Mouse (Mus musculus) CD4-positive helper T cell, adult 2 months (primary cell): Measurements from ENCODE around the gene Epha5.

Experiments used
- DNase-seq: peaks from one replicate; pipeline ENCODE4 v3.0.0-alpha.2; 2012; ENCODE audit warnings: low read depth, missing footprints, low spot score

Gene Epha5

DNA sequence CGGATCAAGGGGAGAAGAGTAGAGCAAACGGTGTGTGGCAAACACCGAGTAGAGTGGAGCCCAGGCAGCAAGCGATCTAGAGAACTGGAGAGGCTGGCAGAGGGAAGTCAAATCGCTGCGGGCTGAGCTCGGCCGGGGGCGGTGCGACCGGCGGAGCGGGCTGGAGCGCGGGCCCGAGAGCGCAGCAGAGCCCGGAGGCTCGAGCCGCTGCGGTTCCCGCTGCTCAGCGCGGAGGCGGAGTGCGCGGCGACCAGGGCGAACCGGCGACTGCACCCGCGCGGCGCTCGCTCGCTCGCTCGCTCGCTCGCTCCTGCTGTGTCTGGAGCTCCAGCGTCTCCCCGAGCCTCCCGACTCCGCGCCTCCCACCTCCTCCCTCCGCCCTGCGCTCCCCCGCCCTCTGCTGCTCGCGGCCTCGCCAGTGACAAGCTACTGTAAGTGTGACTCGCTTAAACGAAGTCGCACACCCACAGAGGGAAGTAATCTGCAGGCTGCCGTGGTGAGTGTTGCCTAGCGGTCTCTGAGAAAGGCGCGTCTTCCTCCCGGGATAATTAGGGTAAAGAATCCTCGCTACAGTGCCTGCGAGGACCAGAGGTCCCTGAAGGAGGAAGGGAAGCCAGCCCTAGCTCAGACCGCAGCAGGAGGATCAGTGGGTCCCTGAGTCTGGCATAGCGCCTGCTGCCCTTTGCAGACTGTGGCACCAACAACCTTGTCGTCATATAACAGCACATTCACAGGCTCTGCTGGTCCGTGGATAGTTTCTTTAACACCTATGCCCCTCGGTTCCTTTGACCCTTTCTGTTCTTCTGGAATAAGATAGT lies at the start of gene Epha5:
TSS of gene Epha5 (minus strand) at position 321 of the 818 bp plus-strand sequence.
- DNase-seq, result no peak

DNA sequence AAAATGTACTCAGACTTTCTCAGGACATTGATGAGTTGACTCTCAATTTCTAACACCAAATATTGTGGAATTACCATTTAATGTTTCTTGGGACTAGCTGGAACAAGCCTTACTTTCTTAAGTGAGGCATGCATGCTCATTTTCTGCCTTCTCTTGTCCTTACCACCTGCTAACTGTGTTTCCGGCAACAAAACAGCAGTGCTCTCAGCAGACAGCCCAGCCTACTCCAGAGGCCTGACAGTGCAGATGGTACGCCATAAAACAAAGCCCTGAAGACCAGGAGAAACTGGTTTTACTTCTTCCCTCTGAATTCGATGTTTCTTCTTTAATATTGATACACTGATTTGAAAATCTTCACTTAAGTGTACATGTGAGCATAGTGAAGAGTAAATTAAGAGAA lies 39.0 kb upstream of the Epha5 start:
- DNase-seq, result no peak

- no peak for DNase-seq
These were observed 37.5 kb upstream of the Epha5 start for GRCm38 (mm10) chr5:84454641-84455040.

- no peak for DNase-seq
These were observed 36.7 kb upstream of the Epha5 start for GRCm38 (mm10) chr5:84453839-84454238.

- no peak for DNase-seq
These were observed 23.1 kb upstream of the Epha5 start for GRCm38 (mm10) chr5:84440232-84440631.

- no peak for DNase-seq
These were observed 991 bp downstream of the Epha5 start for GRCm38 (mm10) chr5:84415961-84416821.

GRCm38 (mm10) chr5:84414931-84415431 lies 2.2 kb downstream of the Epha5 start:
- DNase-seq, result no peak

DNA sequence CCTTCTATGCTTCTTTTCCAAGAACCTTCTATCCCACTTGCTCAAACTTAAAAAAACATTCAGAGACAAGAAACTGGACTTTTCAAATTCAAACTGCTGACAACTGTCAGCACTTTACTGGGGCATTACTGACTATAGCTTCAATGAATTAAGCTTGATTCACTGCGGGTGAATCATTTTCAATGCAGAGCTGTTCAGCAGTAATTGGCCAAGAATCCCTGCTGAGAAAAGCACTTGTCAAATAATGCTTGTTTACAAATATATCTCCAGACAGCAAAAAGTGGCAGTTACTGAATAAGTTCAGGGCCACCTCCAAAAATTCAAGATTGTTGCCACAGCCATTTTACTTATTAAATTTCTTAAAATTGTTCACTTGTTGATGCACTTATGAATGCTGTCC lies 4.2 kb downstream of the Epha5 start:
- no peak for DNase-seq

- DNase-seq, result no peak
These were observed 8.8 kb downstream of the Epha5 start for GRCm38 (mm10) chr5:84408370-84408769.

GRCm38 (mm10) chr5:84397085-84397484 lies 20.1 kb downstream of the Epha5 start:
- DNase-seq, result no peak

- DNase-seq, result no peak
These were observed 51.8 kb downstream of the Epha5 start for GRCm38 (mm10) chr5:84365334-84365733.

GRCm38 (mm10) chr5:84359430-84359829 lies 57.8 kb downstream of the Epha5 start:
- no peak for DNase-seq

DNA sequence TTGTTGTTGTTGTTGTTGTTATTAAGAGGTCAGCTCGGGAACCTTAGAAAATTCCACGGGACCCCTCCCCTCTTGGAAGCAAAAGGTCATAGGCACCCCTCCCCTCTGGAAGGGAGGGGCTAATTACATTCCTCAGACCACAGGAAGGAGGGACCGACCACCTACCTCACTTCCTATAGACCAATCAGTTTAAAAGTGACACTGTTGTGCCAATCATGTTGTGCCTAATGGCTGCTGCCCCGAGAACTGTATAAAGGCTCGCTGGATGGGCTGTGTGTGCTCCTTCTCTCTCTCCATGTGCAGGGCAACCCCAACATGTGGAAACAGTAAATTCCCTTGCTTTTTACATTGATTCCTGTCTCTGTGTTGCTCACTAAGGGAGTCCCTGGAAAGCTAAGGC lies 64.1 kb downstream of the Epha5 start:
- no peak for DNase-seq

- DNase-seq, result no peak
These were observed 70.3 kb downstream of the Epha5 start for GRCm38 (mm10) chr5:84346728-84347499.

- DNase-seq, result no peak
These were observed 81.2 kb downstream of the Epha5 start for GRCm38 (mm10) chr5:84335834-84336465.

GRCm38 (mm10) chr5:84334481-84334880 lies 82.7 kb downstream of the Epha5 start:
- no peak for DNase-seq

GRCm38 (mm10) chr5:84331631-84332030 lies 85.6 kb downstream of the Epha5 start:
- no peak for DNase-seq

DNA sequence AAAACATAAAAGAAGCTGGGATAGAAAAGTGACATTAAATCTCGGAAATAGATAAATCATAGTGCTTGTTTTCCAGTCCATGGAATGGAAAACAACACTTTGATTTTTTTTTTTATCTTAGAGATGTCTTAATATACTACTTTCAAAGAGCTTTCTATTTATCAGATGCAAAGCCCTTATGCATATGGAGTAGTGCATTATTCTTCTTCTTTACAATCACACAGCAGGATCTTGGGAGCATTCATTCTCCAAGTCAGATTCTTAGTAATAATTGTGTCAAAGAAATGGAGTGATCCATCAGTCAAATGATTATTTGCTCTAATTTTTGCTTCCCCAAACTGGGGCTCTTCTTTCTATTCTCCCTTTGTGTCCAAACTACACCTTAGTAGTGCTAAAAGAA lies 96.6 kb downstream of the Epha5 start:
- no peak for DNase-seq

DNA sequence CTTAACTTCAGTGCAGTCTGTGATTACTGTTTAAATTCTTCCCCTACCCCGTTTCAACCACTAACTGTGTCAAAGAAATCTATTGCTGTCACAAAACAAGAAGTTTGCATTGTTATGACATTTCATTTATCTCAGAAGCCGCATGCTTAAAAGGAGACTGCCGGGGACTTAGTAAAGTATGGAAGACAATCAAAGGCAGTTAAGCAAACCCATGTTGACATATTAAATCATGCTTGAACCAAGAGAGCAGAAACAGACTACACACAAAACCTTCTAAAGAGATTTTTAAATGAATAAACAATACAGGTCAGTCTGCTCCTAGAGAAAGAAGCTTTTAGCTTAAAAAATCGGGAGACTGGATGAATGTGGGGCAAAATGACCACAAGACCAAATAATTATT lies 97.0 kb downstream of the Epha5 start:
- DNase-seq, result no peak

DNA sequence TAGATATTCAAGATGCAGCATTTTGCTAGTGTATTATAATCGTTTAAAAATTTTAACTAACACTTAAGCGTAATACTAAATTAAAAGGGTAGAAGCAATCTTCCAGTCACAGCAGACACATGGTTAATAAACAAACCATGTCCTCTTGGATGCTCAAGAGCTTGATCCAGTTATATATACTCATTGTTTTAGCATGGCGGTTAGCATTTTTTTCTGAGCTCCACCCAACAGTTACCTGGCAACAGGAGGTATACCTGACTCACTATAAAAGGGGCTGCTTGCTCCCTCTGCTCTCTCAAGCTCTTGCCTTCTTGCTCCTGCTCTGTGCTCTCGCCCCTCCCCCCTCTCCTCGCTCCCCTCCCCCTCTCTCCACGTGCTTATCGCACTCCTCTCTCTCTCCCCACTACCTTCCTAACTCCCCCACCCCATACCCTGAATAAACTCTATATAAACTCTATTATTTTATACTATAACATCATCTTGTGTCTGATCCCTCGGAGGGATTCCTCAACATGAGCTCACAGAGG lies 98.3 kb downstream of the Epha5 start:
- DNase-seq, result no peak

DNA sequence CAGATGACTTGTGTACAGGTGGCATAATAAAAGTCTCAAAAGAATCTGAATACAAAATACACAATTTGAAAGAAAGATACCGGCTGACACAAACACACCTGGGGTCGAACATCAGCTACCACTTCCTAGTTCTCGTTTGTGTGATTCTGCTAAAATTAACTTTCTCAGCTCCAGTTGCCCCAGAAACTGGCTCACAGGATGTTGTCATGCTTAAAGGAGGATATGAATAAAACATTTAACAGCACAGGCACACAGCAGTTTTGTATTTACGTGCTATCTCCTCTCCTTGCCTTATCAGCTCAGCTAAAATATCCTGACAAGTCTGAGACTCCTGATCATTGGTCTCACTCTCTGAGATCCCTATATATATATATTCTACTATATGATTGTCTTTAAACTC lies 99.3 kb downstream of the Epha5 start:
- DNase-seq, result no peak
